Mouse (Mus musculus) layer of hippocampus, adult 8-10 months (tissue): ENCODE measurements around the gene Chrm1. TPM values are rescaled to one million over a fixed set of nuclear protein-coding genes. Genes with fewer than 3 reads are reported as not detected.
"Not testable (repeated sequence)": the region's sequence is repeated elsewhere in the genome, so short reads cannot be mapped to it uniquely, and the experiment has no call there.

Experiments used
- DNase-seq, 2 experiments: peaks; one replicate each; pipeline ENCODE4 v3.0.0; 2022; ENCODE audit warnings: low spot score in 2 of 2
- total RNA-seq, 4 experiments: library from RNA; stranded (reverse); gene quantifications; 2 replicates each; pipeline ENCODE4 v1.2.4; 2022

The Chrm1 gene
- total RNA-seq, 4 experiments from 2014 or later, result 160 to 164 (median 161) TPM

DNA sequence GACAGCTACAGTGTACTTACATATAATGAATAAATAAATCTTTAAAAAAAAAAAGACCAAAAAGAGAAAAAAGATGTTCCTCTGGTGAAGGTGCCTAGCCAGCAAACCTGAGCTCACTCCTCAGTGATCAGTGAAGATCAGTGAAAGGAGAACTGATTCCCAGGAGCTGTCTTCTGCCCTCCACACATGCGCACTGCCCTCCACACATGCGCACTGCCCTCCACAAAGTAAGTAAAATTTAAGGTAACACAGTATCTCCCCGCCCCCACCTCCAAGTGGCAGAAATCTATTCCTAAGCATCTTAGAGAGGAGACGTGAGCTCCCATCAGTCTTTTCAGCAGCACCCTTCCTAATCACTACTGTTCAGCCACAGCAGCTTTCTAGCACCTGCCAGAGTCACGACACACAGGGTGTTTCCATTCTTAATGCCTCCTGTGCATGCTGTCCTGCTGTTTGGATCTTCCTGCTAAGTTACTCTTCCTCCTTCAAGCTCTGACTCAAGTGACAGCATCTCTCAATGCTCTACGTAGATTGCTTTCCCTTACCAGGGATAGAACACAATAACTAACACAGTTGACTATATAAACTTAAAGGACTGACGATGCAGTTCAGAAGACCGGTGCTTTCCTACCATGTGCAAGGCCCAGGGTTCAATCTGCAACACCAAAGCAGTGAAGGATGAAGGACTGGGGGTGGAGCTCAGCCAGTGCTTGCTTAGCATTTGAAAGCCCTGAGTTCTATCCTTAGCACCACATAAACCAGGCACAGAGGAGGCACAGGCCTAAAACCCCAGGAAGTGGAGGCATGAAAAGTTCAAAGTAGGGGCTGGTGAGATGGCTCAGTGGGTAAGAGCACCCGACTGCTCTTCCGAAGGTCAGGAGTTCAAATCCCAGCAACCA lies 52.5 kb downstream of the Chrm1 start:
- DNase-seq, result no peak

DNA sequence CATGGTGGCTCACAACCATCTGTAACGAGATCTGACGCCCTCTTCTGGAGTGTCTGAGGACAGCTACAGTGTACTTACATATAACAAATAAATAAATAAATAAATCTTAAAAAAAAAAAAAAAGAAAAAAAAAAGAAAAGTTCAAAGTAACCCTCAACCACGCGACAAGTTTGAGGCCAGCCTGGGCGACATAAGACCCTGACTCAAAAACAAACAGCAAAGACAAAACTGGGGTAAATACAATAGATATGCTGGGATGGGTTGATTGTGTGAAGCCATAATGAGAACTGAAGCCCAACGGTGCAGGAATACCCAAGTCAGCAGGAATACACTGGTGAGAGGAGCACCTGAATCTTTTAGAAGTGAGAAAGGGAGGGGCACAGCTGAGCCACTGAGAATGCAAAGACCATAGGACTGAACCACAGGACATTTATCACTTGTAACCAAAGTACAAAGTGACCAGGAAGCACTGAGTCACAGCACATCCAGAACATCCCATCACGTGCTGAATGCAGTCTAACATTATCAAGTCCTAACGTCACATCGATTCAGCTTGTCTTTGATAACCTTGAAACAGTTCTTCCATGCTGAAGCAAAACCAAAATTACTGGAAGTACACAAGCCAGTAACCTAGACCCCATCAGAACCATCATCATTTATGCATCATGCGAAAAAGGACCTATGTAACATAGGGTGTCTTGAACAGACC lies 53.3 kb downstream of the Chrm1 start:
- DNase-seq, result no peak

DNA sequence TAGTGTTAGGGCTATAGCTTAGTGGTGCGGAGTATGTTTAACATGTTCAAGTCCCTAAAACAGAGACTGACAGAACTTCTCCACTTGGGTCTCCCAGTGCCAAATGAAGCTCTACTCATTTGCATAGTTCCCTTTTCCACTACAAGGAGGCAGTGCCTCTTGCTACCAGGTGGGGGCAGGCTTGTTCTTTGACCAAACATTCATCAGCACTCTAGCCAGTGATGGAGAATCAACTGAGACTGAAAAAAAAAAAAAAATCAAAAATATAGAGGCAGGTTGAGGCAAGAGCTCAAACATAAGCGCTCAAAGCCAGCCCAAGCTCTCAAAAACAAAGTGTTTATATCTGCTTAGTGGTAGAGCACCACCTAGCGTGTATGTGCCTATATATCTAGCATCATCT lies 54.8 kb downstream of the Chrm1 start:
- no peak for DNase-seq

DNA sequence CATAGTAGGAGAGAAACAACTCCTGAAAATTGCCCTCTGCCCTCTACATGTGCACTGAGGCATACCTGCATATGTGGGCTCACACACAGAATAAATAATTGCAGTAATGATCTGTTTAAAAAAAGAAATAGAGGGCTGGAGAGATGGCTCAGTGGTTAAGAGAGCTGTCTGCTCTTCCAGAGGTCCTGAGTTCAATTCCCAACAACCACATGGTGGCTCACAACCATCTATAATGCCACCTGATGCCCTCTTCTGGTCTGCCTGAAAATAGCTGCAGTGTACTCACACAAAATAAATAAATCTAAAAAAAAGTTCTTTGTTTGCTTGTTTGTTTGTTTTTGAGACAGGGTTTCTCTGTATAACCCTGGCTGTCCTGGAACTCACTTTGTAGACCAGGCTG lies 55.4 kb downstream of the Chrm1 start:
- DNase-seq, result not testable (repeated sequence)

DNA sequence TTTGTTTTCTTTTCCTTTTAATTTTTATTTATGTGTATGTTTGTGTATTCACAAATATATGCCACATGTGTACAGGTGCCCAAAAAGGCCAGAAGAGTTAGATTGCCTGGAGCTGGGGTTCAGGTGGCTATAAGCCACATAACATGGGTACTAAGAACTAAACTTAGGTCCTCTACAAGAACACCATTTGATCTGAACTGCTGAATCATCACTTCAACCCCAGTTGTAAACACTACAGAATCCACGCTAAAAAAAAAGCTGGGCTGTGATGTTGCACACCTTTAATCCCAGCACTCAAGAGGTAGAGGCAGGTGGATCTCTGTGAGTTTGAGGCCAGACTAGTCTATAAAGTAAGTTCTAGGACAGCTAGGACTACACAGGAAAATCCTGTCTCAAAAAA lies 57.8 kb downstream of the Chrm1 start:
- no peak for DNase-seq

DNA sequence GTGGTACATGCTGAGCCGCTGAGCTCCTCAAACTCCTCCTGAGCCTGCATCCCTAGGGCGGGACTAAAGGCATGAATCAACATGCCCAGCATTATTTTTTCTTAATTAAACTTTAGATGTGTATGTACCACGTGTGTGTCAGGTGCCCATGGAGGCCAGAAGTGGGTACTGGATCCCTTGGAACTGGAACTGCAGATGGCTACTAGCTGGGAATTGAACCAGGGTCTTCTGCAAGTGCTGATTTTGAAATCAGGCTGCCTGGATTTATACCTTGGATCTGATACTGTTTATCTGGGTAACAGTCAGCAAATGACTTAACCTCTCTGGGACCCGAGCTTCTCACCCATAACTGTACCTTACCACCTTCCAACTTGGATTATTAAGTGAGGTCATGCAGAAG lies 58.4 kb downstream of the Chrm1 start:
- no peak for DNase-seq

DNA sequence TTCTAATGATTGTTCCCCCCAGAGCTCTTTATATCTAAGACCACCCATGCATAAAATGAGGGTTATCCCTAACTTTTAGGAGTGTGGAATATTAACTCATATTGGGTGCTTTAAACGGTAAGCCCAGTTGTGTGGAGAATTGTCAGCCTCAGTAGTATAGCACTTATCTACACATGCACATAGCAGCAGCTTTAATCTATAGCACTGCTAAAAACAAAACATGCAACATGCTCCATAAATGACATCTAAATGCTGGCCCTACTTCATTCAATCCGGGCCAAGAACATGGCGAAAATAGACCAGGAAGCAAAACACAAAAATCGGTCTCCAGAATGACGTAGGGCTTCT lies 58.9 kb downstream of the Chrm1 start:
- no peak for DNase-seq

DNA sequence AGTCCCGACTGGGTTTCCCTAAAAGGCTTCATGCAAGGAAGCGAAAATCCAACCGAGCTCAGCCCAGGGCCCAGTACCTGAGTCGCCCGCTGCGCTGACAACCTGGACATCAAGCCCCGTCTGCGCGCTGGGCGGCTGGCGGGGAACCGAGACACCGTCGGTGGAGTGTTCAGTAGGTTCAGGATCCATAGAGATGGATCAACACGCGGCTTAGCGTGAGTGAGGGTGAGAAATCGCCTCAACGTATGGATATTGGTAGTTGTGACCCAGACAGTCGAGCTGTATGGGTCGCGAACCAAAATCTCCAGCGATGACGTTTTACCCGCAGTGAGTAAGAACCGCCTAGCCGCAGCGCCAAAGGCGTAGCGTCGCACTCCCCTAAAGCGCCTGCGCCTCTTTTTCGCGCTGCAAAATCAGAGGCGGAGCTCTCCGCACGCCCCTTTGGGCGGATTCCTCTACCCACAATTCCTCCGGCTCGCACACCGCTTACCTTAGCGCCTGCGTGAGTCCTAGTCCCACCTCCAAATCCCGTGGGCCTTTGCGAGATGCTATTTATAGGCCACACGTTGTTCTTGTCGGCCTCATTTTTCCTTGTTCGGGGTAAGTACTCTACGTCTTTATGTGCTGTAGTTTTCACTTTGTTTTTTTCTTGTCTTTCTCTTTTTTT lies 59.5 kb downstream of the Chrm1 start, which contains the start of gene Slc3a2:
TSS of gene Slc3a2 (minus strand) at position 463 of the 667 bp plus-strand sequence.
- peak; percentile 97 for DNase-seq

DNA sequence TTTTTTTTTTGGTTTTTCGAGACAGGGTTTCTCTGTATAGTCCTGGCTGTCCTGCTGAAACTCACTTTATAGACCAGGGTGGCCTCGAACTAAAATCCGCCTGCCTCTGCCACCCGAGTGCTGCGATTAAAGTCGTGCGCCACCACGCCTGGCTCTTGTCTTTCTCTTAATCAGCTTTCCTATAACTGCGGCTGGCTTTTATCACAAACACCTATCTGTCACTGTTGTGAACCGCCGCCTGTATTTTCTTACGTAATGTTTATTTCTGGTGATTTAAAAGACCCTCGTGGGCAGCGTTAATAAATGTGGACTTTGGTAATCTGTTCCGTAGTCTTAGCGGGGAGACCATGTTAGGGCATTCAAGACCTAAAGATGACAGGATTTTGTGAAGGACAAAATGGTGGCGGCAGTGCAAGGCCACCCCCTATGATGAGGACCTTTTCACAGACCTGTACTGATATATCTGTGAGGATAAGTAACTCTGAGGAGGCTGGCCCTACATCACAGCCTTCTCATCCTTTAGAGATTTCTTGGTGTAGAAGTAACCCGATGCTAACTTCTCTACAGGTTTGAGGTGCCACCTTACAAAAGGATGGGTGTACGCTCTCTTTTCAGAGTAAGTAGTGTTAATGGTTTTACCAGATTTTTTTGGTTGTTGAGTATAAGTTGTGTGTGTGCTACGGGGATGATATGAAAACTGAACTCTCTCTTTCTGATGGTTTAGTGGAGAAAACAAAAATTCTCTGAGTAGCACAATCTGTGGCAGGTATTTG lies 60.2 kb downstream of the Chrm1 start:
- no peak for DNase-seq

DNA sequence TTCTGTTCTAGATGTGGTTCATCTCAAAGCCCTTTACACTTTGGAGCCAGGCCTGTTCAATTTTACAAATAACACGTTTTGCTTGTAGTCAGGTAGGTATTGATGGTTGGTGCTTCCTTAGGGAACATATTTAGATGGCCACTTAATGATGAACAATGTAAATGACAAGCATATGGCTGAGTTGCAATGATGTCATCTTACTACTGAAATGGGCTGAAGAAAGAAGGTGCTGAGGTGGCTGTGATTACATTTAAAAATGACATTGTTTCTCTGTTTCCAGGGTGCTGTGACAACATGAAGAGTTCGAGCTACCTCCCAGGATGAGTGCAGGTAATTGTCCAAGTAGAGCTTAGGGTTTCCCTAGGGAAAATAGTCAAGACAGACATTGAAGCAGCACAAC lies 60.8 kb downstream of the Chrm1 start:
- no peak for DNase-seq

DNA sequence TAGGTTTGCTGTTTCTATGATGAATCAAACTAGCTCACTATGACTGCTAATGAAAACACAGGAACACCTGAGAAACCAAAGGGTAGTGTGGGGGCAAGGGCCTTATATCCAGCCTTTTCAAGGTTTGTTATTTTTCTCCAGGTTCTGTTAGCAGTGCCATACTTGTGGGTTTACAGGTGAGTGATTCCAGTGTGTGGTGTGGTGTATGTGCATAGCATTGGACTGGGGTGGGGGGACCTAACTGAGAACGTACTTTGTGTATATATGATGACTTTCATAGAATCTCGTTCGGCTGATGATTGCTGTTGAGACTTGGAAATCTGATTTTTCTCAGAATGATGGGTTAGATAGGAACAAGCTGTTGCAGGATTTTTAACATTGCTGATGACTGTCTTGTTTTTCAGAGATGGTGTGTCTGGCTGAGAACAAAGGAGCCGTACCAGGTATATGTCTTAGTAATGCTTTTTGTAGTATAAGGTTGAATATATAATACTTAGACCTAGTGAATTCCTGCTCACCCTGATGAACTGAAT lies 61.6 kb downstream of the Chrm1 start:
- DNase-seq, result no peak

DNA sequence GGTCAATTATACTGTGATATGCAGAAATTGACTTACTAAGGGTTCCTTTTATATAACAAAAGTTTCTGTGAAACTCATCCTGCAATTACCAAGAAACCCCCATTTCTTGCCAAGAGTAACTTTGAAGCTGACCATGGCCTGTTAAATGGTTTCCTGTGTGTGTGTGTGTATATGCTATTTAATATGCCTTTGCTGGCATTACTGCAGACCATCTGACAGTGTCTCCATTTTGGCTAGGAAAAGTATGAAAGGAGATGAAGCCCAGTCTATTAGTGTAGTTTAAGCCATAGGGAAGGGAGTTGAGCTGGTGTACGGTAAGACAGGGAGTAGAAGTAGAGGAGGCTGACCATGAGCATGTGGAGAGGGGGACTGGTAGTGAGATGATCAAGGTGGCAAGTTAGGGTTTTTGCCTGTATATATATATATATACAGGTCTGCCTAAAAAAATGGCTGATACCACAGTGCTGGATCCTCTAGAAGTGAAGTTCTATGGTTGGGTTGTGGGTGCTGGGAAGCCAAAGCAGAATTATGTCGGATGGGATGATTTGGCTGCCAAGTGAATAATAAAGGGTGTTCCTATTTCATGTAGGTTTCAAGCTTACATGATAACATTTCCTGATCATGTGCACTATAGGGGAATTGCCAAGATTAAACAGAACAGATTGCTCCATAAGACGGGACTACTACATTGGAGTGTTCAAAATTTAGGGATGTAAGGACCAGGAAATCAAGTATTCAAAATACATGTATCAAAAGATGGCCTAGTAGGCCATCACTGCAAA lies 63.2 kb downstream of the Chrm1 start:
- no peak for DNase-seq

DNA sequence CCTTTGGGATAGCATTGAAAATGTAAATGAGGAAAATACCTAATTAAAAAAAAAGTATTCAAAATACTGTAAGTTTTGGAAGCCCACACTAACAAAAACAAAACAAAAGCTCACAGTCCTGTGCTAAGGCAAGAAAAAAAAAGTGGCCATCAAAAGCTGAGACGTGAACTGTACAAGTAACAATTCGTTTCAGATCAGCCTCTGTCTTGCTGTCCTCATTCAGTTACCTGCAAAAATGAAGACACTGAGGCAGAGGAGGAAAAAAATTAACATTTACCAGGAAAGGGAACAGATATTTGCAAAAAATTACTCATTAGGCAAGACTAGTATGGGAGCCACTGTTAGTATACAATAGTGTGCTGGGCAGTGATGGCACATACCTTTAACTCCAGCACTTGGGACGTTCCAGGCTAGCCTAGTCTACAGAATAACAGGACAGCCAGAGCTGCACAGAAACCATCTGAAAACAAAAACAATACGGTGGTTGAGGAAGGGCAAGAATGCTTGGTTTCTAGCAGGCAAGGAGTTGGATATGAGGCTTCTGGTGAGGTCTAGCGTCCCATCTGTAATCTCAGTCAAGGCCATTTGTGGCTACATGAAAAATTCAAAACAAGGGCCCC lies 64.0 kb downstream of the Chrm1 start:
- DNase-seq, result no peak

DNA sequence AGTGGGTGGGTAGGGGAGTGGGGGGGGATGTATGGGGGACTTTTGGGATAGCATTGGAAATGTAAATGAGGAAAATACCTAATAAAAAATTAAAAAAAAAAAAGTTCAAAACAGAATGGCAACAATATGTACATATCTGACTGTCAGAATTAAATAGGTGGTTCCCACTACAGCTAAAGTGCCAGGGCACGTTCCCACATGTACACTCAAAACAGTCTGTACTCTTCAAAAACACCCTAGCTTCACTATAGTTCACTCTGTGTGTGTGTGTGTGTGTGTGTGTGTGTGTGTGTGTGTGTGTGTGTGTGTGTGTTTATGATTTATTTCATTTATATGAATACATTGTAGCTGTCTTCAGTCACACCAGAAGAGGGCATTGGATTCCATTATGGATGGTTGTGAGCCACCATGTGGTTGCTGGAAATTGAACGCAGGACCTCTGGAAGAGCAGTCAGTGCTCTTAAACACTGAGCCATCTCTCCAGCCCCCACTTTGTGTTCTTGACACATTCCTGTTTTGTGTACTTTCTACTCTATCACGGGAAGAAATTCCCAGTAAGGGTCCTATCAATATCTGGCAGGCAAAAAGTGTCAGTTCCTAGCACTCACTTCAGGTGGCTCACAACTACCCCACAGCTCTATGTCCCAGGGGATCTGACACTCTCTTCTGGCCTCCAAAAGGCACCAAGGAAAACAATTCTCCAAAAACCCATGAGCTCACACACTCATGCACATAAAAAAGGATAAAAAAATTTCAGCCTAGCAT lies 64.9 kb downstream of the Chrm1 start:
- DNase-seq, result not testable (repeated sequence)

Other genes with a start within 250 kb of the Chrm1 start
- 10 to 100 TPM; 10.6 to 12.2 (median 11.5) TPM for gene Slc22a8, start 72.5 kb upstream of the Chrm1 start, total RNA-seq
- gene Slc22a6, start 45.8 kb upstream of the Chrm1 start, total RNA-seq, result 1 to 10 TPM; 3.5 to 4.4 (median 4.1) TPM
- gene Slc3a2, start 59.6 kb downstream of the Chrm1 start, total RNA-seq, result 100 to 1,000 TPM; 157 to 169 (median 162) TPM
- 10 to 100 TPM; 44.0 to 45.3 (median 44.3) TPM for gene Wdr74, start 72.0 kb downstream of the Chrm1 start, total RNA-seq
- 1 to 10 TPM in 3 of 4 experiments, not detected in 1; 2.0 to 3.3 (median 2.4) TPM for gene 1700092M07Rik, start 76.9 kb downstream of the Chrm1 start, total RNA-seq
- gene Stx5a, start 77.6 kb downstream of the Chrm1 start, total RNA-seq, result 10 to 100 TPM; 65.3 to 91.2 (median 76.1) TPM
- gene Nxf1, start 93.3 kb downstream of the Chrm1 start, total RNA-seq, result 100 to 1,000 TPM in 2 of 4 experiments, 10 to 100 TPM in 2; 80.5 to 120 (median 102) TPM
- 10 to 100 TPM; 61.3 to 77.8 (median 72.8) TPM for gene Tmem223, start 107.2 kb downstream of the Chrm1 start, total RNA-seq
- gene Tmem179b, start 110.7 kb downstream of the Chrm1 start, total RNA-seq, result 10 to 100 TPM; 10.1 to 17.5 (median 13.1) TPM
- 10 to 100 TPM; 14.7 to 20.1 (median 18.2) TPM for gene Taf6l, start 122.6 kb downstream of the Chrm1 start, total RNA-seq
- gene Polr2g, start 134.8 kb downstream of the Chrm1 start, total RNA-seq, result 100 to 1,000 TPM; 101 to 122 (median 109) TPM
- 1 to 10 TPM; 5.2 to 7.9 (median 5.4) TPM for gene Zbtb3, start 138.8 kb downstream of the Chrm1 start, total RNA-seq
- 10 to 100 TPM; 36.4 to 45.1 (median 40.1) TPM for gene Ttc9c, start 155.5 kb downstream of the Chrm1 start, total RNA-seq
- 100 to 1,000 TPM; 113 to 126 (median 120) TPM for gene Hnrnpul2, start 156.2 kb downstream of the Chrm1 start, total RNA-seq
- not detected for gene AC129217.1, start 166.0 kb downstream of the Chrm1 start, total RNA-seq
- gene Bscl2, start 173.7 kb downstream of the Chrm1 start, total RNA-seq, result 100 to 1,000 TPM in 3 of 4 experiments, 10 to 100 TPM in 1; 98.1 to 115 (median 106) TPM
- 100 to 1,000 TPM; 125 to 148 (median 143) TPM for gene Gng3, start 175.4 kb downstream of the Chrm1 start, total RNA-seq
- under 1 TPM; 0.45 to 0.74 (median 0.55) TPM for gene Lrrn4cl, start 187.0 kb downstream of the Chrm1 start, total RNA-seq
- gene Ubxn1, start 207.7 kb downstream of the Chrm1 start, total RNA-seq, result 100 to 1,000 TPM in 2 of 4 experiments, 10 to 100 TPM in 2; 87.8 to 123 (median 106) TPM
- 10 to 100 TPM; 23.4 to 37.2 (median 29.5) TPM for gene Uqcc3, start 217.1 kb downstream of the Chrm1 start, total RNA-seq
- gene Lbhd1, start 219.9 kb downstream of the Chrm1 start, total RNA-seq, result 10 to 100 TPM in 1 of 4 experiments, 1 to 10 TPM in 3; 4.9 to 10.4 (median 6.0) TPM
- gene Gm49403, start 220.1 kb downstream of the Chrm1 start, total RNA-seq, result not detected
- gene 1810009A15Rik, start 225.1 kb downstream of the Chrm1 start, total RNA-seq, result 10 to 100 TPM; 22.7 to 32.0 (median 26.5) TPM
- gene Gm49416, start 225.1 kb downstream of the Chrm1 start, total RNA-seq, result 1 to 10 TPM in 2 of 4 experiments, not detected in 2; 1.4 to 1.8 TPM
- gene Ints5, start 229.2 kb downstream of the Chrm1 start, total RNA-seq, result 10 to 100 TPM; 24.0 to 26.1 (median 24.4) TPM
- 100 to 1,000 TPM; 109 to 125 (median 119) TPM for gene Ganab, start 234.3 kb downstream of the Chrm1 start, total RNA-seq